Comparison of ENCODE assay signal across 8 mouse cellular contexts in the genomic region with DNA sequence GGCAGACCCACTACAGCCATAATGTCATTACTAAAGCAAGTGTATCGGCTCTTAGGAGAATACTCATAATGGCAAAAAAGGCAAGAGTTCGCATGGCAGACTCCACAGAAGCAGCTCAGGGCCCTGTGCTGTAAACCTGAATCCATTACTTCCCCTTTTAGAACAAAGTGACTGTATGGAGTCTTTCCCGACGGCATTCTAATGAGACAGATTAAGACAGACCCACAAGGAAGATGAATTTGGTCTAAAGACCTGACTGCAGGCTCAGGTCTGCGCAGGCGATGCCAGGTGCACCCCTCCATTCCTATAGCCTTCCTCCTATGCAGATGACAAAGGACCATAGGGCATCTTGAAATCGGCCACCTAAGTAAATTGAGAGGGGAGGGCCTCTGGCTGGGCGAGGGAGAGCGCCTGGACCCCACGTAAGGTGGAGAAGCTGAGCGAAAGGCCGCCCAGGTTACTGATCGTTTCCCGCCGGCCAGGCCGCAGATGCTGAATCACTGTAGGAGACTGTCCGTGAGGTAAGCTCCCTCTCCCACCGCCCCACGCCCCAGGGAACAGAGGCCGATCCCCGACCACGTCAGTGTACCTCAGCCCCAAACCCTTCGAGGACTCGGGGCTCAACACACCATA. TPM values are rescaled to one million over a fixed set of nuclear protein-coding genes. Genes with fewer than 3 reads are reported as not detected.
A peak's percentile ranks its signal among the peaks of the same experiment; 100 is the strongest.
DNase-seq lines count a peak whose midpoint lies in the region; ATAC-seq and TF ChIP-seq lines count a peak whose summit lies in the region.

No protein-coding gene starts in this region.

- H3K4me1 ChIP-seq in spleen, adult 2 months (ENCODE audit: control insufficient read depth, insufficient read depth, insufficient read length) = peaks cover 2% of the 10 kb centered on the region; the same call in 1 of the 2 replicates
- peaks cover 9% of the 10 kb centered on the region for H3K4me1 ChIP-seq in embryonic facial prominence, embryonic 15.5 days
- peaks cover 7% of the 10 kb centered on the region for H3K4me1 ChIP-seq in limb, embryonic 12.5 days (replicated peaks)

- no peak for DNase-seq in spleen, adult 2 months (ENCODE audit: low read depth in 1 of 2, low spot score in 2 of 2)
- DNase-seq in spleen, adult 18-20 months = no peak
- no peak for DNase-seq in cerebellum, adult 18-20 months
- DNase-seq in spleen, postnatal 36 days (ENCODE audit: low spot score in 2 of 2) = no peak
- no peak for DNase-seq in adipocyte (ENCODE audit: low spot score)

- H3K4me2 ChIP-seq in embryonic facial prominence, embryonic 15.5 days (replicated peaks) = peak overlapping the region; percentile 68
- peak overlapping the region; percentile 84 for H3K4me2 ChIP-seq in limb, embryonic 12.5 days

- H3K36me3 ChIP-seq in spleen, adult 2 months (ENCODE audit: control insufficient read depth, insufficient read depth, low read length) = peaks cover 15% of the 10 kb centered on the region
- H3K36me3 ChIP-seq in embryonic facial prominence, embryonic 15.5 days = peaks cover 24% of the 10 kb centered on the region
- H3K36me3 ChIP-seq in limb, embryonic 12.5 days = peaks cover 38% of the 10 kb centered on the region

- ATAC-seq in embryonic facial prominence, embryonic 15.5 days (ENCODE audit: insufficient number of reproducible peaks, low FRiP score, low TSS enrichment, low read depth) = peak; percentile 49
- ATAC-seq in limb, embryonic 12.5 days (ENCODE audit: insufficient number of reproducible peaks, insufficient read depth, low FRiP score, low TSS enrichment, low read depth) = no peak; the same call in 1 of the 2 replicates
- ATAC-seq in neutrophil, adult 5-6 weeks (ENCODE audit: extremely low read depth, insufficient number of reproducible peaks, low FRiP score, poor library complexity, severe bottlenecking) = peak; percentile 33

- H3K27me3 ChIP-seq in spleen, adult 2 months (ENCODE audit: control insufficient read depth, insufficient read depth, low read length) = no peaks in the 10 kb centered on the region
- H3K27me3 ChIP-seq in embryonic facial prominence, embryonic 15.5 days = no peaks in the 10 kb centered on the region
- H3K27me3 ChIP-seq in limb, embryonic 12.5 days = no peaks in the 10 kb centered on the region

- H3K4me3 ChIP-seq in spleen, adult 2 months (ENCODE audit: extremely low read depth, insufficient read depth, insufficient read length) = peak overlapping the region; percentile 79
- peak overlapping the region; percentile 80 for H3K4me3 ChIP-seq in embryonic facial prominence, embryonic 15.5 days (replicated peaks)
- H3K4me3 ChIP-seq in limb, embryonic 12.5 days (replicated peaks) = peak overlapping the region; percentile 88

- WGBS in spleen, adult 2 months = under 1% methylated on average over 24 of the region's 24 CpGs
- 2% methylated on average over 24 of the region's 24 CpGs for WGBS in embryonic facial prominence, embryonic 15.5 days
- 2% methylated on average over 24 of the region's 24 CpGs for WGBS in limb, embryonic 12.5 days

- no peak for TF ChIP-seq POLR2A in spleen, adult 2 months (IDR thresholded peaks at IDR 0.05; ENCODE audit: low read depth, low read length)

- H3K9me3 ChIP-seq in embryonic facial prominence, embryonic 15.5 days (replicated peaks) = no peaks in the 10 kb centered on the region
- H3K9me3 ChIP-seq in limb, embryonic 12.5 days = no peaks in the 10 kb centered on the region

- peak overlapping the region; percentile 62 for H3K27ac ChIP-seq in spleen, adult 2 months (ENCODE audit: insufficient read depth, low read length)
- 0 out of 2 replicates have a peak overlapping the region, but pooled peaks have one; percentile 29 for H3K27ac ChIP-seq in embryonic facial prominence, embryonic 15.5 days (replicated peaks)
- H3K27ac ChIP-seq in limb, embryonic 12.5 days = peak overlapping the region; percentile 64; the same call in 1 of the 2 replicates

- peak overlapping the region; percentile 82 for H3K9ac ChIP-seq in embryonic facial prominence, embryonic 15.5 days
- peak overlapping the region; percentile 90 for H3K9ac ChIP-seq in limb, embryonic 12.5 days (replicated peaks)

- TF ChIP-seq CTCF in spleen, adult 2 months (IDR thresholded peaks at IDR 0.05; ENCODE audit: extremely low read depth, insufficient read depth, insufficient read length, insufficient replicate concordance) = no peak

RNA-seq across cellular contexts. Expression of gene Psma1, which starts 0.4 kb away (rescaled TPM):
- polyA plus RNA-seq in spleen, adult 2 months (2012; rRNA removed) = 42.6 and 42.7 TPM in 2 replicates
- polyA plus RNA-seq in embryonic facial prominence, embryonic 15.5 days (2015; fragmentation: Nextera tagmentation; extraction: Ambion mirVana) = 331 and 353 TPM in 2 replicates
- 412 and 430 TPM in 2 replicates for polyA plus RNA-seq in limb, embryonic 12.5 days (2016; fragmentation: Nextera tagmentation; extraction: Ambion mirVana)
- total RNA-seq in neutrophil, adult 5-6 weeks (2017) = 119 and 137 TPM in 2 replicates

RNA-seq across cellular contexts. Expression of gene Copb1, which starts 21.0 kb away (rescaled TPM):
- 13.3 and 16.9 TPM in 2 replicates for polyA plus RNA-seq in spleen, adult 2 months (2012; rRNA removed)
- 127 and 129 TPM in 2 replicates for polyA plus RNA-seq in embryonic facial prominence, embryonic 15.5 days (2015; fragmentation: Nextera tagmentation; extraction: Ambion mirVana)
- polyA plus RNA-seq in limb, embryonic 12.5 days (2016; fragmentation: Nextera tagmentation; extraction: Ambion mirVana) = 120 and 121 TPM in 2 replicates
- 66.5 and 83.9 TPM in 2 replicates for total RNA-seq in neutrophil, adult 5-6 weeks (2017)
